In the genomic region with DNA sequence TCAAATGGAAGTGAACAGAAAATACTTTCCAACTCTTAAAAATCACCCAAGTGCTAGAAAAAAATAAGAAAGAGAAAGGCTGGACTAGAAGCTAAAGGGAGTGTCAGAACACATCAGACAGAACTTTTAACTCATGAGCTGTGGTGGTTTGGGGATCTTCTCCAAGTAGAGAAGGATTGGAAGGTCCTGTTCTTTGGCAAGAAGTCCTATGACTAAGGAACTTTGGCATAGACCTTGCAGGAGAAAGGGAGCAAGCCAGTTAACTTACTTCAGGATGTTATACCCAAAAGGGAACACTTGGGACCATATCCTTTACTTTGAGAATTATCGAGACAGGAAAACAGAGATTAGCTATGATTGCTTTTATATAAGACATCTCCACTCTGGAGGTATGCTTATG, we compare ENCODE assay signal across 23 mouse cellular contexts. TPM values are rescaled to one million over a fixed set of nuclear protein-coding genes. Genes with fewer than 3 reads are reported as not detected.
"Had no signal": no experiment of that assay in that cellular context is flagged by ENCODE, and none has a peak within 500 bp of the region (broad histone marks: within the 10 kb centered on the region; RNA-seq: fewer than 3 reads in every experiment).

No protein-coding gene starts in this region.

- H3K9ac ChIP-seq: limb, embryonic 13.5 days; liver, embryonic 12.5 days; liver, embryonic 15.5 days; lung, embryonic 15.5 days; stomach, embryonic 15.5 days had no signal

- H3K27me3 ChIP-seq: limb, embryonic 13.5 days; liver, embryonic 12.5 days; liver, embryonic 15.5 days; lung, embryonic 15.5 days; stomach, embryonic 15.5 days had no signal

- H3K4me1 ChIP-seq: limb, embryonic 10.5 days; limb, embryonic 13.5 days; liver, embryonic 12.5 days; liver, embryonic 15.5 days; stomach, embryonic 15.5 days had no signal

- H3K4me2 ChIP-seq: limb, embryonic 13.5 days; liver, embryonic 12.5 days; liver, embryonic 15.5 days; lung, embryonic 15.5 days; midbrain, embryonic 11.5 days; stomach, embryonic 15.5 days had no signal

- H3K9me3 ChIP-seq: limb, embryonic 10.5 days; limb, embryonic 13.5 days; liver, embryonic 12.5 days; liver, embryonic 15.5 days; lung, embryonic 15.5 days; stomach, embryonic 15.5 days had no signal

- H3K36me3 ChIP-seq: limb, embryonic 10.5 days; limb, embryonic 13.5 days; liver, embryonic 12.5 days; liver, embryonic 15.5 days; lung, embryonic 15.5 days; stomach, embryonic 15.5 days had no signal

- H3K4me3 ChIP-seq: layer of hippocampus, adult 2 months; limb, embryonic 10.5 days; limb, embryonic 13.5 days; liver, embryonic 12.5 days; liver, embryonic 15.5 days; lung, embryonic 15.5 days; stomach, embryonic 15.5 days had no signal

- DNase-seq: kidney, postnatal 25 days; layer of hippocampus, adult 9-11 months; liver; lung, adult 18-20 months; lung, postnatal 10 days; lung, postnatal 4 days; midbrain, embryonic 14.5 days; thymus, postnatal 25 days had no signal

- ATAC-seq: liver, embryonic 12.5 days had no signal

- H3K27ac ChIP-seq: kidney, postnatal 0 days; layer of hippocampus, adult 2 months; limb, embryonic 10.5 days; limb, embryonic 13.5 days; liver, embryonic 12.5 days; liver, embryonic 15.5 days; lung, embryonic 15.5 days; stomach, embryonic 15.5 days had no signal

RNA-seq across cellular contexts. Expression of a gene that starts 7.0 kb away (rescaled TPM):
- total RNA-seq: layer of hippocampus, adult 2 months; layer of hippocampus, postnatal 25 days; left cerebral cortex, adult 18-20 months; left cerebral cortex, postnatal 25 days; midbrain, postnatal 0 days had no signal
- polyA plus RNA-seq: limb, embryonic 10.5 days; liver, embryonic 12.5 days; midbrain, embryonic 14.5 days; neural tube, embryonic 11.5 days; neural tube, embryonic 14.5 days had no signal

RNA-seq across cellular contexts. Expression of a gene that starts 42.8 kb away (rescaled TPM):
- total RNA-seq: left cerebral cortex, postnatal 25 days had no signal

RNA-seq across cellular contexts. Expression of a gene that starts 43.0 kb away (rescaled TPM):
- polyA plus RNA-seq: neural tube, embryonic 14.5 days had no signal
